Mouse (Mus musculus) heart, postnatal 0 days (tissue): Measurements from ENCODE around the gene Nrxn3.

ENCODE experiments used
- CTCF ChIP-seq: IDR thresholded peaks from 2 replicates; pipeline ENCODE4 v1.5.1; 2016; ENCODE audit warnings: antibody characterized with exemption, control low read depth, low read depth
- EP300 ChIP-seq: IDR thresholded peaks from 2 replicates; pipeline ENCODE4 v1.6.1; 2016; ENCODE audit warnings: antibody characterized with exemption, low read depth

- TF ChIP-seq CTCF (no peak), EP300 (no peak)
Observed at GRCm38 (mm10) chr12:88726316-88726715, 3.6 kb downstream of the Nrxn3 start.
